Mouse (Mus musculus) left cerebral cortex, adult 2 months (tissue): ENCODE measurements around the gene Ptprm. TPM values are rescaled to one million over a fixed set of nuclear protein-coding genes. Genes with fewer than 3 reads are reported as not detected.
A peak's percentile ranks its signal among the peaks of the same experiment; 100 is the strongest.

ENCODE experiments used
- DNase-seq, 2 experiments: peaks; one replicate each; pipeline ENCODE4 v3.0.0; 2021 to 2022; ENCODE audit warnings: low spot score in 2 of 2, mixed read lengths in 1 of 2; ENCODE audit errors: extremely low spot score in 1 of 2
- H3K27ac ChIP-seq: fragments of 200-600 bp; 2 replicates; pipeline ENCODE4 v1.8.1; 2022
- H3K4me3 ChIP-seq: fragments of 200-600 bp; 2 replicates; pipeline ENCODE4 v1.8.1; 2022
- CTCF ChIP-seq: fragments of 200-600 bp; IDR thresholded peaks from 2 replicates; pipeline ENCODE4 v1.8.1; 2022; ENCODE audit warnings: antibody characterized with exemption, mild to moderate bottlenecking, moderate library complexity
- intact Hi-C: fragments of 180-260 bp; cut with DNase I; formaldehyde crosslinking; loops from one replicate; pipeline ENCODE4 v1.15.1; 2025
- total RNA-seq, 2 experiments: library from RNA; stranded (reverse); gene quantifications; 2 replicates each; pipeline ENCODE4 v1.2.3; 2021

Gene Ptprm
- total RNA-seq, 2 experiments from 2014 or later: 37.6 to 42.5 TPM

DNA sequence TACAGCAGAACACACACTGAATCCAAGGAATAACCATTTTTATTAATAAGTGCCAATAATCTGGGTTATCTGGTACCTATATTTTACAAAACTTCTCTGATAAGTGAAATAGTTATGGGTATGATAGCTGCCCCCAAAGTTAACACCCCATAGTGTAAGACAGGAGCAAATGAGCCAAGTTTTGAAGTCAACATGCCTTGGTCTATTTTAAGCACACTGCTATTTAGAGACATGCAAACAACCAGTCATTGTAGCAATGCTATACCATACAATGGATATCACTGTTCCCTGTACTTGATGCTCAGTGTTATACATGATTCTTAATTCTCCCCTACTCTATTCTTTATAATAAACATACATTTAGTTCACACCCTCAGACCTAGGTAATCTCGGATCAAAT lies 366.2 kb downstream of the Ptprm start:
- intact Hi-C loops: no loop called here
- H3K4me3 ChIP-seq: no peak overlapping the region
- no peak overlapping the region for H3K27ac ChIP-seq
- TF ChIP-seq CTCF: no peak
- no peak for DNase-seq

DNA sequence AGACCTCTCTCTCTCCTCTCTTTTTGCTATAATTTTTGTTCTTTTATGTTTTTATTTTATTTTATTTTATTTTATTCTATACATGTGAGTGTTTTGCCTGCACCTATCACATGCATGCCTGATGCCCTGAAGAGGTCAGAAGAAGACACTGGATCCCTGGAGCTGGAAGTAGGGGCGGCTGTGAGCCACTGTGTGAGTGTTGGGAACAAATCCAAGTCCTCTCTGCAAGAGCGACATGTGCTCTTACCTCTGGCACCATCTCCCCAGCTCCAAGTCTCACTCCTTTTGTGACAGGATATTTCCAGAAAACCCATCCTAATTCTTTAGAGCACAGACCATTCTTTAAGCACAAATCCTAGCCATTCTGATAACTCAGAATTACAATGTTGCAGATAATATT lies 372.6 kb downstream of the Ptprm start:
- no peak overlapping the region for H3K27ac ChIP-seq
- no peak for TF ChIP-seq CTCF
- no peak overlapping the region for H3K4me3 ChIP-seq
- intact Hi-C loops: no loop called here
- DNase-seq: no peak

DNA sequence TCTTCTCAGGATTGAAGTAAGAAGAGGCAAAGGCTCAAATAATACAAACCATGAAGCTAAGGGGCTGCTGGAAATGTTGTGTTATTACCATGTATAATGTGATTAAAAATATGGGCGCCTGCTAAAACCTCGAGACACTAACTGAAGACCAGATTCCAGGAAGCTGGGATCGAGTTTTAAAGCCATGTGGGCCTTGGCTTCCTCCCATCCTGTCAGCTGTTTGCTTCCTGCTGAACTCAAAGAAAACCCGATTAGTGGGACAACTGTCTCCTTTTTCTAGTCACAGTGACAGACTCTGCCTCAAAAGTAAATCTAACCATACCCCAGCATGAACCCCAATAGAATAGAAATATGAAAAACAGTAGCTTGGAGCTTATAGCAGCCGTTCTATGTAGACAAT lies 374.3 kb downstream of the Ptprm start:
- intact Hi-C loops: no loop called here
- H3K27ac ChIP-seq: no peak overlapping the region
- DNase-seq: no peak
- TF ChIP-seq CTCF: no peak
- H3K4me3 ChIP-seq: no peak overlapping the region

DNA sequence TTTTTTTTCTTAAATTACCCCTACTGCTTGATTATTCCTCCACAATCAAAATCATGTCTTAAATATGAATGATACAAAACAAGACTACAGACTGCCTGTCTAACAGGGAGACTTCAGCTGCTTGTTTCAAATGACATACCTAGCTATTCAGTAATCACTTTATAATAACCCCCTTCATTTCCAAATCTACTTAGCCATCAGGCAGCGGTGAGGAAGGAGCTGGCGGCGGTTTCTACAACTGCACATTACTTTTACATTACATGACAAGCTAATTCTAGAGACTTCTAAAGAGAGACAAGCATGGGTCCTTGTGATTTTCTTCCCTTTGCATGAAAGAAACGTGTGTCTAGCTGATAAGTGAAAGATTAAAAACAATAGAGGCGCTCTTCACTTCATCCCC lies 377.8 kb downstream of the Ptprm start:
- no peak overlapping the region for H3K4me3 ChIP-seq
- no peak for DNase-seq
- TF ChIP-seq CTCF: no peak
- intact Hi-C loops: no loop called here
- no peak overlapping the region for H3K27ac ChIP-seq

DNA sequence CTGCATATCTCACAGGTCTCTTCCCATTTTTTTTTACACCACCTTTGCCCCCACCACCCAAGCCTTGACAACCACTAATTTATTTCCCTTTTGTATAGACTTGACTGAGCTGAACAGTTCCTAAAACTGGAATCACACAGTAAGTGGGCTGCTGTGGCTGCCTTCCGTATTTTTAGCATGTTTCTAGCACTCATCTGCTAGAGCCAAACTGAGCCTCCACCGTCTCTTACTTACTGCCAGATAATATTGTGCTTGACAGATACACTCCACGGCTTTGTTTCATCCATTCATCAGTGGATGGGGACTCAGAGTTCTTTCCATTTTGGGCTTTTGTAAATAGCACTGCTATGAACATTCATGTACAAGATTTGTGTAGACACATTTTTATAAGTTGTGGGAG lies 381.3 kb downstream of the Ptprm start:
- DNase-seq: peak; percentile 13 to 25
- H3K27ac ChIP-seq: no peak overlapping the region
- H3K4me3 ChIP-seq: no peak overlapping the region
- intact Hi-C loops: loop anchor here (5.0 kb wide), 1 partner anchor 39 kb away; no protein-coding TSS in a partner anchor
- no peak for TF ChIP-seq CTCF

DNA sequence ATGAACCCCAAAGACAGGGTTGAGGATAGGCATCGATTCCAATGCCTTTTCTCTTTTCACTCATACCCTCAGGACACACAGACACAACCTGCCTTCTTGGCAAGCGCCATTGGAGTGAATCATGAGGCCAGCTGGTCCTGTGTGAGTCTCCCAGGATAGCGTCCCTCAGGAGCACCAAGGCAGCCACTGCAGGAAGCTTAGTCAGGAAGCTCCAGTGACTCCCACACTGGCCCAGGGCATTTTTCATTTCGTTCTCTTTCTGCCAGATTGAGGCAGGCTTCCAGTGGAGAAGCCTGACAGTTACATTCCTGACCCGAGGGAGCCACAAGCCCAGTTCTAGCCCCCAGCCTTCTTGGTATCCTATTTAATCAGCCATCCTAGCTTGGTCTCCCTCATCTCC lies 393.3 kb downstream of the Ptprm start:
- TF ChIP-seq CTCF: no peak
- peak in 1 of 2 experiments; percentile 25 for DNase-seq
- intact Hi-C loops: no loop called here
- Histone ChIP-seq H3K27ac (no peak overlapping the region), H3K4me3 (no peak overlapping the region)

DNA sequence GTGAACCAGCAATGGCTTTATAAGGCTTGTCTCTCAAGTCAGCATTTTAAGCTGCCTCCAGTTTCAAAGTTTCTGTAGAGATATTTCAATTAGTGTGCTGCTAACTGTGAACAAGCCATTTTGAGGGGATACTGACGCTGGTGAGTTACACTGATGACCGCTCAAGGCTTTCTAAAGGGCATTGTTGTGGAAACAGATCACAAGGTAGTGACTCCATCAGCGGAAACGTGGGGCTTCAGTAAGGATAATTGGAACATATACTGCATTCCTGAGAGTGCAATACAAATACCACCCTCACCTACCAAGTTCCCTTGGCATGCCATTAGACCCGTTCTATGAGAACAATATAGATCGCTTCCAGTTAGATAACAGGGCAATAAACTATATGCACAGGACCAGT lies 393.7 kb downstream of the Ptprm start:
- Histone ChIP-seq H3K27ac (no peak overlapping the region), H3K4me3 (no peak overlapping the region)
- no peak for TF ChIP-seq CTCF
- no peak for DNase-seq
- intact Hi-C loops: no loop called here

DNA sequence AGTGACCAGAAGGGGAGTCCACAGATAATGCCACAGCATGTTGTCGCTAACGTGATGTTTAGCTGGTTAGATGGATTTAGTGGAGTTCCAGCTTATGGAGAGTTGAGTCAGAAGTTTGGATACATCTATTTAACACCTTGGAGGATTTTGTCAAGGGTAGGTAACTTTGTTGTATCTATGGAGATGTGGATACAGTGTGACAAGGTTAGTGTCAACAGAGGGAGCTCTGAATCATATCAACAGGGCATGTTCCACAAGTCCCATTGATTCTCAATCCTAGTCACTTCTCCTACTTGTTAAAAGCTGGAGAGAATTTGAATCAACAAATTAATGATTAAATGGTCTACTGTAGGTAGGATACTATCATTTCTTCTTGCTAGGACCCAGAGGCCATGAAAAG lies 394.4 kb downstream of the Ptprm start:
- no peak overlapping the region for H3K27ac ChIP-seq
- intact Hi-C loops: no loop called here
- peak; percentile 9; the same call in 1 of the 2 replicates for TF ChIP-seq CTCF

DNA sequence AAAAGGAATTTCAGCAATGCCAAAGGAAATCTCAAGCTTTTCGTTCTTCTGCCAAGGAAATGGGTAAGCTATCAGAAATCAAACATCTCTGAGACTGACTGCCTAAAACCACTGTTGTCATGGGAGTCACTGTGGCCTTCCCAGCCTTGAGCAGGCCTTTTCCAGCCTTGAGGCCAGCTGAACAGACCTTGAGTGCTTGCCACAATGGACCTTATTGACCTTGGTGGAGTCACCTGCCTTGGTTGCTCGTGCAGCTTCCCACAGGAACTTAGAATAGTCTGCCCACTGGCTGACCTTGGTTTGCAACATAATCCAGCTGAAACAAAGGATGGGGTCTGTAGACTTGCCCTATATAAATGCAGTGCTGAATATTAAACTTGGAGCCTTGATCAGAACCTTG lies 395.5 kb downstream of the Ptprm start:
- TF ChIP-seq CTCF: no peak
- DNase-seq: no peak
- intact Hi-C loops: no loop called here
- Histone ChIP-seq H3K27ac (no peak overlapping the region), H3K4me3 (no peak overlapping the region)

More for the DNA sequence above, 394.4 kb downstream of the Ptprm start:
- no peak for DNase-seq
- no peak overlapping the region for H3K4me3 ChIP-seq

DNA sequence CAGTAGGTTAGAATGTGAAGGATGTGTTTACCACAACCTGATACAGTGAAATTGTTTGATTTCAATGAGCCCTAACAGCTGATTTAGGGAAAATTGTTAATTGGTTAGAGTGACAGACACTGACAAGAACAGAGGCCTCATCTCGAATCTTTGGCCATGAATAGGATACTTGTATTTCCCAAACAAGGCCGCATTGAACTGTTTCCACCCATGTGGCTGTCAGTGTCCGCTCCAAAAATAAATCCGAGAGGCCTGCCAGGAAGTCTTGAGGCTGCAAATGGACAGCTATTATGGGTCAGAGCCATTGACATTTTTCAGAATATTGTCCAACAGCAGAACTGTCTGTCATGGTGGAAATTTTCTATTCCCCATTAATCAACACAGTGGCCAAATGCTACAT lies 409.8 kb downstream of the Ptprm start:
- no peak for DNase-seq
- Histone ChIP-seq H3K4me3 (no peak overlapping the region), H3K27ac (peak overlapping the region; percentile 53)
- TF ChIP-seq CTCF: no peak
- intact Hi-C loops: no loop called here

DNA sequence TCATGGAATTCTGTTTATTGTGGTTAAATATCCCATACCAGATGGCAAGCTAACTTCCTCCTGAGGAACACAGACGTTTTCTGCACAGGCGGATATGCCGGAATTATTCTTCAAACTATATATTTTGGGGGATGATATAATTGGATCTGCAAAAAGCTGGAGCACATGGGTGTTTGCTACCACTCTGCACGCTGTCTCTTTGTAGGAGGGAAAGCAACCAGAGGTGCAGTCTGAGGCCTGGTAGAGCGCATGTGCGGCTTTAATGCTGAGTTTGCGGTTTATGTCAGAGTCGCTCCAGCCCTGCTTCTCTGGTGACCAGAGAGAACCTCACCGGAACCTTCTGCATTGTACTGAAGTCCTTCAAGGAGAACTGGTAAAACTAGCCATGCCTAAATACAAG lies 410.7 kb downstream of the Ptprm start:
- peak; percentile 27 to 29 for DNase-seq
- peak overlapping the region; percentile 53; the same call in 1 of the 2 replicates for H3K27ac ChIP-seq
- intact Hi-C loops: loop anchor here (2.0 kb wide), 1 partner anchor 69 kb away; no protein-coding TSS in a partner anchor
- no peak for TF ChIP-seq CTCF
- no peak overlapping the region for H3K4me3 ChIP-seq

DNA sequence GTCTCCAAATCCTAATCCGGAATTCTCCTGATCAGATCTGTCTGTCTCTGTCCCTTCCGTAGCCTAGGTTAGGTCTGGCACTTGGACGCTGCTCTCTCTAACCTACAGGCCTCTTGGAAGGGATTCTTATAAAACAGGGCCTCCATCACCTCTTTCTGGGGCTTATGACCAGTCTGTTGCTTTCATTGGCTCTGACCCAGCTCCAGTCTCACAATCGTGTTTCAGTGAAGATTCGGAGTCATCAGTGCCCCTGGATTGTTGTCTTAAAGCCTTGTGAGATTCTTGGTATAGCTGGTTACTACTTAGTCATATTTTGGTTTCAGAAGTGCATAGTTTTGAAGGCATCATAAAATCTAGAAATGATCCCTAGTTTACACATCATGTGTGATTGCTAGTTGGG lies 428.6 kb downstream of the Ptprm start:
- no peak for DNase-seq
- no peak overlapping the region for H3K27ac ChIP-seq
- intact Hi-C loops: no loop called here
- no peak for TF ChIP-seq CTCF
- H3K4me3 ChIP-seq: no peak overlapping the region

DNA sequence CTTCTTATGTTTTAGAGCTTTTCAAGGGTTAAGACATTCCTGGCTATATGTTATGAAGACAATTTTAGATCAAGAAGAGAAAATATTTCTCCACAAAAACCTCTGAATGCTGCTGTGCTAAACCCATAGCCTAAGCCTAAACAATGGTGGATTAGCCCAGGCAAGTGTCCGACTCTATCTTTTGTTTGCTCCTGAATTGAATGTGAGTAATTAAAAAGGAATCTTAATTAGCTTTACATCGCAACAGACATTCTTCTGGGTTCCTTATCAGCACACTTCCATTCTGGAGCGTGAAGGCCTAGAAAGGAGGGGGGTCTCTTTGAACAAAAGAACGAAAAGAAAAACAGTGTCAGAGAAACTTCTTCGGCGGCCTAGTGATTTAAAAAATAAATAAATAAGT lies 439.6 kb downstream of the Ptprm start:
- TF ChIP-seq CTCF: no peak
- Histone ChIP-seq H3K4me3 (no peak overlapping the region), H3K27ac (no peak overlapping the region)
- DNase-seq: no peak
- intact Hi-C loops: no loop called here

DNA sequence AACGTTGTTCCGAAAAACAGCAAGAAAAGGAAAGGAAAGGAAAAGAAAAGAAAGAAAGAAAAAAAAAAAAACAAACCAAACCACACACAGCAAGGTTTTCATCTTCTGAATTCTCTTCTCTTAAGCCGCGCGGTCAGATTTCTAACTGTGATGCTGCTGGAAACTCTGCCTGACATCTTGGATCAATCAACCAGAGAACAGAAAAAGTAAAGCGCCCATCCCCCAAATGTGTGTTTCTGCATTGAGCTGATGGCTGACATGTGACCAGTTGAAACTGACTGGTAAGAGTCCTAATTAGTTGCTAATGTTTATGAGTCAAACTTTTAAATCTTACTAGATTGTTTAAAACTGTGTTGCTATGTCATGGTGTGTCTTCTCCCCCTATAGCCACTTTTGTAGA lies 441.7 kb downstream of the Ptprm start:
- no peak for TF ChIP-seq CTCF
- DNase-seq: no peak
- H3K4me3 ChIP-seq: no peak overlapping the region
- no peak overlapping the region for H3K27ac ChIP-seq
- intact Hi-C loops: no loop called here
